Mouse (Mus musculus): Measurements from ENCODE around the gene Leprot. TPM values are rescaled to one million over a fixed set of nuclear protein-coding genes. Genes with fewer than 3 reads are reported as not detected.
A peak's percentile ranks its signal among the peaks of the same experiment; 100 is the strongest.

The Leprot gene
- polyA plus RNA-seq, 1 experiment from 2014 or later, result 88.4 TPM

DNA sequence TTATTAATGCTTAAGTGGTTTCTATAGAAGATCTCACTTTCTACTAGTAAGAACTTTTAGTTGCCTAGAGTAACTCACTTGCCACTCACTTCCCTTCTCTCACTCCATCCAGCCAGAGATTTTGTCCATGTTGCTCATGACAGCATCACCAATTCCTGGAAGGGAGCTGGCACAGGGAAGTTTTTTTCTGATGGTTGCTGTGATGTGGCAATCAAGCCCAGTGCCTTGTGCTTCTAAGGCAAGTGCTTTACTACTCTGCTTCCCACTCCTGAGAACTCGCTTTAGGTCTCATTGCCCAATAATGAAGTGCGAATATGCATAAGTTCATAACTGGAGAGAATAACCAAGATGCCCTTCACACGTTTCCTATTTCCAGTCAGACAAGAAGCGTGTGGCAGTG lies 35.1 kb downstream of the Leprot start:
- no peak overlapping the region for H3K9ac ChIP-seq
- ATAC-seq (ENCODE audit: insufficient read depth) (no peak), DNase-seq (no peak)
- H3K27ac ChIP-seq (ENCODE audit: low read depth), result no peak overlapping the region
- H3K36me3 ChIP-seq (ENCODE audit: insufficient read depth), result no peaks in the 10 kb centered on the region
- no peaks in the 10 kb centered on the region for H3K27me3 ChIP-seq (ENCODE audit: insufficient read depth, low read length)
- 83% methylated on average over 4 of the region's 4 CpGs for WGBS
- H3K4me3 ChIP-seq (ENCODE audit: low read depth, low read length), result no peak overlapping the region
- TF ChIP-seq CTCF (IDR thresholded peaks at IDR 0.05; ENCODE audit: low read depth), result no peak
- no peak overlapping the region for H3K4me2 ChIP-seq
- no peaks in the 10 kb centered on the region for H3K4me1 ChIP-seq (ENCODE audit: insufficient read depth)
- H3K9me3 ChIP-seq (ENCODE audit: low read depth, low read length), result no peaks in the 10 kb centered on the region

DNA sequence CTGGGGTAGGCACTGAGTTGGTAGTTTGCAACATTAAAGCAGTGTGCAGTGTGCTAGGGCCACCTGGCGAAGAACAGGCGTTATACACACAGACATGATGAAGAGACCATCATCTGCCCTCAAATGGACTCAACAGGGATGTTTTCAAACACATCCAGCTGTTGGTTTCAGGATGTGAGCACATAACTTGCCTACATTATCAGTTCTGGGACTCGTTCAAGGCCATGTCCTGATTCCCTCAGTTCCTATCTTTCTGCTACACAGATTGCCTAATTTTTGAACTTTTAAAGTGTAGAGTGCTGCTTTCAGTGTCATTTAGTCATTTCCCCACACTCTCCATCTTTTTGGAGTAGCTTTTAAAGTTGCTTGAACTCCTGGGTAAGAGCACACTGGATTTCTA lies 35.6 kb downstream of the Leprot start:
- Histone ChIP-seq H3K36me3 (ENCODE audit: insufficient read depth) (no peaks in the 10 kb centered on the region), H3K9me3 (ENCODE audit: low read depth, low read length) (no peaks in the 10 kb centered on the region), H3K27me3 (ENCODE audit: insufficient read depth, low read length) (no peaks in the 10 kb centered on the region), H3K4me2 (no peak overlapping the region), H3K27ac (ENCODE audit: low read depth) (no peak overlapping the region), H3K4me1 (ENCODE audit: insufficient read depth) (no peaks in the 10 kb centered on the region), H3K4me3 (ENCODE audit: low read depth, low read length) (no peak overlapping the region), H3K9ac (no peak overlapping the region)
- WGBS, result 57% methylated on average over 3 of the region's 3 CpGs
- no peak for DNase-seq
- no peak for TF ChIP-seq CTCF (IDR thresholded peaks at IDR 0.05; ENCODE audit: low read depth)
- ATAC-seq (ENCODE audit: insufficient read depth), result no peak

DNA sequence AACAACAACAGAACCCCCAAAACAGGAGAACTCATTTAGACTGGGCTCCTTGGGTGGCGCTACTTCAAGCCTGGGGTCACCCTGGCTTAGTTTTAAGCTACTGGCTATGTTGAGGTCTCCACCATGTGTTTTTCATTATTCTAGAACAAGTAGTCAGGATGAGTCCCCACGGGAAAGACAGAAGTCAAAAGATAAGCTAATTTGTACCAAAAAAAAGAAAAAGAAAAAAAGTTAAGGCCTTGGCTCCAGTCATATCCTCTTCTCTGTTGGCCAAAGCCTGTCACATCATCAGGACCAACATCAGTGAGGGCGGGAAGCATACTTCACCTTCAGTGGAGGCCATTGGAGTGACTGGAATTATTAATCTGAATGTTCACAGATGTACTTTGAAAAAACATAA lies 37.3 kb downstream of the Leprot start:
- 72% methylated on average over 3 of the region's 3 CpGs for WGBS
- no peak overlapping the region for H3K9ac ChIP-seq
- no peaks in the 10 kb centered on the region for H3K36me3 ChIP-seq (ENCODE audit: insufficient read depth)
- H3K4me2 ChIP-seq, result no peak overlapping the region
- H3K27ac ChIP-seq (ENCODE audit: low read depth), result no peak overlapping the region
- no peaks in the 10 kb centered on the region for H3K27me3 ChIP-seq (ENCODE audit: insufficient read depth, low read length)
- no peak for TF ChIP-seq CTCF (IDR thresholded peaks at IDR 0.05; ENCODE audit: low read depth)
- no peaks in the 10 kb centered on the region for H3K9me3 ChIP-seq (ENCODE audit: low read depth, low read length)
- ATAC-seq (ENCODE audit: insufficient read depth) (no peak), DNase-seq (no peak)
- H3K4me1 ChIP-seq (ENCODE audit: insufficient read depth), result no peaks in the 10 kb centered on the region
- no peak overlapping the region for H3K4me3 ChIP-seq (ENCODE audit: low read depth, low read length)

DNA sequence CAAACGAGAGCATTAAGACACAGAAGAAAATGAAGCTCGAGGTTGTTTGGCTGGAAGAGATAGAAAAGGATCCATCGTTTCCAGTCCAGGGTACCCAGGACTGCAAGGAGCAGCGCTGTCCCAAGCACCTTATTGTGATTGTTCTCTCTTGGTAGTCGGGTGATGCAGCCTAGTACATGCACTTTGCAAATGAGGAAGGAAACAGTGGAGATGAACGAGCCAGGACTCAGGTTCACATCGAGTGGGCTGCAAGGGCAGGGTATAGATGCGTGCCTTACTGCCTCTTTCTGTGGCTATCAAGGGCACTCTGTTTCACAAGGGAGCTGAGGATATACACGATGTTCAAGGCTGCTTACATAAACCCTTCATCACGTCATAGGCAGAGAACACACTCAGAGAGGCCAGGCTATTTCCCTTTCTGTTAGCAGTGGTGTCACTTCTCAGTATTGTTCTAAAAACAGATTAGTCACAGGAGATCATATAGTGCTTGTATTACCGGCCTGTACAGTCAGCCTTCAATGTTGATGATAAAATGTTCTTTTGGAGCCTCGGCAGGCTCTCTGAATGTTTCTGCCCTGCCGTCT lies 38.8 kb downstream of the Leprot start:
- ATAC-seq (ENCODE audit: insufficient read depth), result no peak
- Histone ChIP-seq H3K27ac (ENCODE audit: low read depth) (no peak overlapping the region), H3K4me2 (no peak overlapping the region)

DNA sequence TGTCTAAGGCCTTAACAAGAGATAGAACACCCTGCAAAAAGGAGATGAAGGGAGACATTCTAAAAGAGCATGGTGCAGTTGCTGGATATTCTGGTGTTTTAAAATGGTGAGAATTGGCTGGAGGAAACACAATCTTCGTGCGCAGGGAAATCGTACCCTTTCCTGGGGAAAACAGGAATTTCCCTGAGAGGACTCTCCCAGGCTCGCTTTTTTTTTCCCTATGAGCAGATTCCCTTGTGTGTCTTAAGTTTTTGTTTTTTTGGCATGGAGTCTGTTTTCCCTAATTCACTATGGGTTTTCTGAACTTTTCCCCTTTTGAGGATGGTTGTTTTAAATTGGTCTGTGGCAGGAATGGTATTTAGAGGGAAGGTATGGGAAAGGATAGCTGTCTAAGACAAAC lies 41.7 kb downstream of the Leprot start:
- Histone ChIP-seq H3K9me3 (ENCODE audit: low read depth, low read length) (no peaks in the 10 kb centered on the region), H3K27ac (ENCODE audit: low read depth) (no peak overlapping the region), H3K27me3 (ENCODE audit: insufficient read depth, low read length) (no peaks in the 10 kb centered on the region), H3K4me3 (ENCODE audit: low read depth, low read length) (no peak overlapping the region), H3K4me2 (no peak overlapping the region), H3K4me1 (ENCODE audit: insufficient read depth) (no peaks in the 10 kb centered on the region), H3K9ac (no peak overlapping the region), H3K36me3 (ENCODE audit: insufficient read depth) (no peaks in the 10 kb centered on the region)
- DNase-seq, result no peak
- 85% methylated on average over 4 of the region's 4 CpGs for WGBS
- TF ChIP-seq CTCF (IDR thresholded peaks at IDR 0.05; ENCODE audit: low read depth), result no peak
- no peak for ATAC-seq (ENCODE audit: insufficient read depth)

More for the DNA sequence above, 38.8 kb downstream of the Leprot start:
- no peaks in the 10 kb centered on the region for H3K9me3 ChIP-seq (ENCODE audit: low read depth, low read length)
- no peaks in the 10 kb centered on the region for H3K27me3 ChIP-seq (ENCODE audit: insufficient read depth, low read length)
- H3K4me3 ChIP-seq (ENCODE audit: low read depth, low read length), result no peak overlapping the region
- no peaks in the 10 kb centered on the region for H3K36me3 ChIP-seq (ENCODE audit: insufficient read depth)
- DNase-seq, result no peak
- 59% methylated on average over 13 of the region's 13 CpGs for WGBS
- TF ChIP-seq CTCF (IDR thresholded peaks at IDR 0.05; ENCODE audit: low read depth), result no peak
- no peaks in the 10 kb centered on the region for H3K4me1 ChIP-seq (ENCODE audit: insufficient read depth)
- no peak overlapping the region for H3K9ac ChIP-seq

DNA sequence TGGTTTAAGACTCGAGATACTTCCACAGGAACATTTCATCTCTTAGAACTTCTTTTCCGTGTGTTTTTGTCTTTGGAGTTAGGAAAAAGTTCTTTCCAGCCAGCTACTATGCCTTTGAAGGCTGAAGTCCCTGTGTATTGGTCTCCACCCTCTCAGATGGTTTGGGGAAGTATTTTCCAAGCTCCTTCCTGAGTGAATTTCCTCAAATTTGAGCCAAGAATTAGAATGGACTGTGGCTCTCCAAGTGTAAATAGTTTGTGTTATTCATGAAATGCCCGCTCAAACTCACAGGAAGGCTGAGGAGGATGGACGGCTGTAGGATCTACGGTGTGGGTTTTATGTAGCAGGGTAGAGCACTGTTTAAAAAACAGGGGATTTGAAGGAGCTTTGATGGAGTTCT lies 42.1 kb downstream of the Leprot start:
- no peaks in the 10 kb centered on the region for H3K9me3 ChIP-seq (ENCODE audit: low read depth, low read length)
- 72% methylated on average over 5 of the region's 5 CpGs for WGBS
- no peak for ATAC-seq (ENCODE audit: insufficient read depth)

DNA sequence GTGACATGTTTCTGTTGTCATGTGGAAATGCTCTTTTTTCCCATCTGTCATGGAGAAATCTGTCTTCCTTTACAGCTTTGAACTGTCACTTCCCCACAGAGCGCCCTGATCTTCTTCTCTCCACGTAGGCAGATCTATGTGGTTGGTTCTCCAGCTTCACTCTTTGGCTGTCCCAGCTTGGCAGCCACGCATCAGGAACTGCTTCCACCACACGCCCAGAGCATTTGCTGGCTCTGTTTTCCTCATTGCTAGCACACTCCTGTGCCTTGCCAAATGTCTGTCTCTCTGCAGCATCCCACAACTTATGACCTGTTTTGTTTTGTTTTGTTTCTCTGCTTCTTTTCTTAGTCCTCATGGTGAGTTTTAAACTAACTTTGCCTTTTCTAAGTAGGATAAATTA lies 45.4 kb downstream of the Leprot start:
- Histone ChIP-seq H3K9ac (no peak overlapping the region), H3K4me3 (ENCODE audit: low read depth, low read length) (no peak overlapping the region), H3K4me1 (ENCODE audit: insufficient read depth) (no peaks in the 10 kb centered on the region), H3K4me2 (no peak overlapping the region), H3K27ac (ENCODE audit: low read depth) (no peak overlapping the region), H3K9me3 (ENCODE audit: low read depth, low read length) (no peaks in the 10 kb centered on the region), H3K27me3 (ENCODE audit: insufficient read depth, low read length) (no peaks in the 10 kb centered on the region), H3K36me3 (ENCODE audit: insufficient read depth) (no peaks in the 10 kb centered on the region)
- 48% methylated on average over 4 of the region's 4 CpGs for WGBS
- ATAC-seq (ENCODE audit: insufficient read depth) (peak; percentile 63; the same call in 1 of the 2 replicates), DNase-seq (peak; percentile 68)
- TF ChIP-seq CTCF (IDR thresholded peaks at IDR 0.05; ENCODE audit: low read depth), result no peak

More for the DNA sequence above, 42.1 kb downstream of the Leprot start:
- Histone ChIP-seq H3K4me2 (no peak overlapping the region), H3K4me3 (ENCODE audit: low read depth, low read length) (no peak overlapping the region), H3K9ac (no peak overlapping the region), H3K36me3 (ENCODE audit: insufficient read depth) (no peaks in the 10 kb centered on the region), H3K27me3 (ENCODE audit: insufficient read depth, low read length) (no peaks in the 10 kb centered on the region), H3K27ac (ENCODE audit: low read depth) (no peak overlapping the region), H3K4me1 (ENCODE audit: insufficient read depth) (no peaks in the 10 kb centered on the region)
- DNase-seq, result no peak
- no peak for TF ChIP-seq CTCF (IDR thresholded peaks at IDR 0.05; ENCODE audit: low read depth)

DNA sequence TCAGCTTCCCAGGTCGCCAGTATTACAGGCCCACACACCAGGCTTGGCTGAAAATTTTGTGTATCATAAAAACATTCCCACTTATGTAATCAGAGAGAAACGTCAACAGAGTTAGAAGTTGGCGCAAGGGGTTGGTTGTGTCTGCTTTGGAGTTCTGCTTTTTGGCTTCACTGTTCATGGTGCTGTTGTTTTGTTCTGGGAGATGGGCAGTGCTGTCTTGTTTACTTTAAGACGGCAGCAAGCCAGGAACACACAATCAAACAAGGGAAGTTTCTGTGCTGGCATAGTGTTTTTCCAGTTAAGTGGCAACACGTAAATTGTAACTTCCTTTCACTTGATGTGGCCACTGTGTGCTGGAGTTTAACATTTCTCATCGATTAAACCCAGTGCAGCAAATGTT lies 47.0 kb downstream of the Leprot start:
- H3K27me3 ChIP-seq (ENCODE audit: insufficient read depth, low read length), result no peaks in the 10 kb centered on the region
- no peak overlapping the region for H3K4me3 ChIP-seq (ENCODE audit: low read depth, low read length)
- H3K4me1 ChIP-seq (ENCODE audit: insufficient read depth), result no peaks in the 10 kb centered on the region
- H3K9ac ChIP-seq, result no peak overlapping the region
- H3K9me3 ChIP-seq (ENCODE audit: low read depth, low read length), result no peaks in the 10 kb centered on the region
- TF ChIP-seq CTCF (IDR thresholded peaks at IDR 0.05; ENCODE audit: low read depth), result no peak
- DNase-seq (peak; percentile 68), ATAC-seq (ENCODE audit: insufficient read depth) (peak; percentile 65)
- 47% methylated on average over 6 of the region's 6 CpGs for WGBS
- H3K27ac ChIP-seq (ENCODE audit: low read depth), result no peak overlapping the region
- no peak overlapping the region for H3K4me2 ChIP-seq
- no peaks in the 10 kb centered on the region for H3K36me3 ChIP-seq (ENCODE audit: insufficient read depth)
